Mouse (Mus musculus) MEL (cell line): ENCODE measurements around the gene Naa50. TPM values are rescaled to one million over a fixed set of nuclear protein-coding genes. Genes with fewer than 3 reads are reported as not detected.

Source experiments
- DNase-seq: peaks from one replicate; pipeline ENCODE4 v3.0.0; 2011; ENCODE audit warnings: low read depth, low spot score
- H3K27ac ChIP-seq: 2 replicates; pipeline ENCODE4 v1.5.1; 2012; ENCODE audit warnings: low read depth, mild to moderate bottlenecking, control low read depth, low read length, moderate library complexity; ENCODE audit not compliant: control insufficient read depth
- H3K27me3 ChIP-seq, 2 experiments: fragments of 150-350 bp in 1 of 2; sonication (generic) in 1 of 2; 2 replicates each; pipeline ENCODE4 v1.6.1; 2012; ENCODE audit warnings: low read length in 2 of 2, mild to moderate bottlenecking in 2 of 2, improper control_type of control experiment in 1 of 2, moderate library complexity in 1 of 2; ENCODE audit not compliant: insufficient read depth in 2 of 2, control insufficient read depth in 1 of 2
- H3K36me3 ChIP-seq, 2 experiments: 2 replicates each; pipeline ENCODE4 v1.6.1; 2012 to 2014; ENCODE audit warnings: low read length in 2 of 2, improper control_type of control experiment in 1 of 2, inconsistent platforms in 1 of 2, mild to moderate bottlenecking in 1 of 2; ENCODE audit not compliant: insufficient read depth in 2 of 2, control insufficient read depth in 1 of 2
- H3K4me1 ChIP-seq, 2 experiments: fragments of 150-350 bp in 1 of 2; sonication (generic) in 1 of 2; 2 replicates each; pipeline ENCODE4 v1.6.1; 2012; ENCODE audit warnings: low read length in 2 of 2, improper control_type of control experiment in 1 of 2, mild to moderate bottlenecking in 1 of 2; ENCODE audit not compliant: insufficient read depth in 2 of 2, control insufficient read depth in 1 of 2
- H3K4me3 ChIP-seq, 2 experiments: fragments of 150-350 bp in 1 of 2; sonication (generic) in 1 of 2; 2 replicates each; pipeline ENCODE4 v1.5.1; 2012; ENCODE audit warnings: low read depth in 2 of 2, low read length in 2 of 2, mild to moderate bottlenecking in 2 of 2, moderate library complexity in 2 of 2, control low read depth in 1 of 2, improper control_type of control experiment in 1 of 2; ENCODE audit not compliant: control insufficient read depth in 1 of 2, insufficient read depth in 1 of 2
- H3K79me2 ChIP-seq: 2 replicates; pipeline ENCODE4 v1.6.1; 2012; ENCODE audit warnings: mild to moderate bottlenecking, low read length, moderate library complexity; ENCODE audit not compliant: control insufficient read depth, poor library complexity, insufficient read depth
- H3K9ac ChIP-seq: 2 replicates; pipeline ENCODE4 v1.6.1; 2012; ENCODE audit warnings: low read depth, mild to moderate bottlenecking, control low read depth, low read length, moderate library complexity; ENCODE audit not compliant: control insufficient read depth, poor library complexity, severe bottlenecking
- H3K9me3 ChIP-seq: fragments of 150-350 bp; sonication (generic); replicated peaks from 2 replicates; pipeline ENCODE4 v1.6.1; 2012; ENCODE audit warnings: mild to moderate bottlenecking, low read length, improper control_type of control experiment, moderate library complexity; ENCODE audit not compliant: insufficient read depth
- CHD1 ChIP-seq: IDR thresholded peaks from 2 replicates; pipeline ENCODE4 v1.6.1; 2012; ENCODE audit warnings: low read depth, mild to moderate bottlenecking, inconsistent platforms, low read length, improper control_type of control experiment
- CTCF ChIP-seq, 3 experiments: IDR thresholded peaks in 2 of 3; conservative IDR thresholded peaks in 1 of 3; 2 replicates each; pipeline ENCODE4 v1.5.1; 2011 to 2012; ENCODE audit warnings: low read length in 3 of 3, low read depth in 2 of 3, mild to moderate bottlenecking in 2 of 3, improper control_type of control experiment in 1 of 3, inconsistent platforms in 1 of 3, mixed read lengths in 1 of 3, moderate library complexity in 1 of 3; ENCODE audit not compliant: control insufficient read depth in 1 of 3, insufficient read depth in 1 of 3, poor library complexity in 1 of 3, severe bottlenecking in 1 of 3
- ELF1 ChIP-seq: IDR thresholded peaks from 2 replicates; pipeline ENCODE4 v1.6.1; 2014; ENCODE audit warnings: low read depth, mild to moderate bottlenecking, inconsistent platforms, low read length, improper control_type of control experiment, moderate library complexity
- EP300 ChIP-seq, 2 experiments: IDR thresholded peaks; 2 replicates each; pipeline ENCODE4 v1.6.1; 2011; ENCODE audit warnings: improper control_type of control experiment in 2 of 2, low read length in 2 of 2, low read depth in 1 of 2, mild to moderate bottlenecking in 1 of 2
- ETS1 ChIP-seq: IDR thresholded peaks from 2 replicates; pipeline ENCODE4 v1.6.1; 2012; ENCODE audit warnings: low read depth, mild to moderate bottlenecking, inconsistent platforms, low read length, improper control_type of control experiment, moderate library complexity
- GATA1 ChIP-seq: IDR thresholded peaks from 2 replicates; pipeline ENCODE4 v1.6.1; 2011; ENCODE audit warnings: low read depth, low read length, improper control_type of control experiment
- KAT2A ChIP-seq: conservative IDR thresholded peaks from 2 replicates; pipeline ENCODE4 v1.6.1; 2012; ENCODE audit warnings: low read depth, low read length, improper control_type of control experiment, inconsistent platforms
- MAFK ChIP-seq: IDR thresholded peaks from 2 replicates; pipeline ENCODE4 v1.6.1; 2011; ENCODE audit warnings: low read depth, mild to moderate bottlenecking, low read length, improper control_type of control experiment, borderline replicate concordance
- MAZ ChIP-seq: IDR thresholded peaks from 2 replicates; pipeline ENCODE4 v1.6.1; 2012; ENCODE audit warnings: low read depth, mild to moderate bottlenecking, inconsistent platforms, low read length, improper control_type of control experiment
- MXI1 ChIP-seq: IDR thresholded peaks from 2 replicates; pipeline ENCODE4 v1.6.1; 2011; ENCODE audit warnings: mild to moderate bottlenecking, low read depth, low read length, improper control_type of control experiment
- MYC ChIP-seq: IDR thresholded peaks from 2 replicates; pipeline ENCODE4 v1.6.1; 2011; ENCODE audit warnings: low read depth, mild to moderate bottlenecking, low read length, improper control_type of control experiment, moderate library complexity
- POLR2AphosphoS2 ChIP-seq: IDR thresholded peaks from 2 replicates; pipeline ENCODE4 v1.6.1; 2011; ENCODE audit warnings: low read length, improper control_type of control experiment
- RAD21 ChIP-seq: IDR thresholded peaks from 2 replicates; pipeline ENCODE4 v1.6.1; 2011; ENCODE audit warnings: mild to moderate bottlenecking, low read depth, low read length, improper control_type of control experiment
- RCOR1 ChIP-seq: IDR thresholded peaks from 2 replicates; pipeline ENCODE4 v1.6.1; 2012; ENCODE audit warnings: low read depth, mild to moderate bottlenecking, inconsistent platforms, low read length, improper control_type of control experiment
- SIN3A ChIP-seq: IDR thresholded peaks from 2 replicates; pipeline ENCODE4 v1.6.1; 2012; ENCODE audit warnings: low read length, improper control_type of control experiment, inconsistent platforms
- TAL1 ChIP-seq: IDR thresholded peaks from 2 replicates; pipeline ENCODE4 v1.6.1; 2012; ENCODE audit warnings: mild to moderate bottlenecking, inconsistent platforms, low read length, moderate library complexity, mixed read lengths
- TBP ChIP-seq: IDR thresholded peaks from 2 replicates; pipeline ENCODE4 v1.8.0; 2011; ENCODE audit warnings: low read depth, low read length, improper control_type of control experiment
- TCF12 ChIP-seq: IDR thresholded peaks from 2 replicates; pipeline ENCODE4 v1.6.1; 2014; ENCODE audit warnings: low read depth, mild to moderate bottlenecking, inconsistent platforms, low read length, improper control_type of control experiment, moderate library complexity
- USF1 ChIP-seq: IDR thresholded peaks from 2 replicates; pipeline ENCODE4 v1.6.1; 2014; ENCODE audit warnings: low read depth, mild to moderate bottlenecking, inconsistent platforms, low read length, improper control_type of control experiment, moderate library complexity
- ZC3H11A ChIP-seq: IDR thresholded peaks from 2 replicates; pipeline ENCODE4 v1.6.1; 2012; ENCODE audit warnings: low read depth, mild to moderate bottlenecking, inconsistent platforms, low read length, improper control_type of control experiment
- ZKSCAN1 ChIP-seq: IDR thresholded peaks from 2 replicates; pipeline ENCODE4 v1.6.1; 2012; ENCODE audit warnings: low read depth, mild to moderate bottlenecking, inconsistent platforms, low read length, improper control_type of control experiment, moderate library complexity
- ZNF384 ChIP-seq: IDR thresholded peaks from 2 replicates; pipeline ENCODE4 v1.6.1; 2012; ENCODE audit warnings: low read depth, mild to moderate bottlenecking, inconsistent platforms, low read length, improper control_type of control experiment
- polyA plus RNA-seq, 2 experiments: library from polyadenylated mRNA; stranded (reverse) in 1 of 2; unstranded in 1 of 2; fragments of >175 nt in 1 of 2; fragments of >200 nt in 1 of 2; gene quantifications; 2 replicates each; pipeline versions ENCODE4 v1.2.1 to v1.2.4; 2012; ENCODE audit warnings: low replicate concordance in 2 of 2, low read depth in 1 of 2; ENCODE audit not compliant: insufficient read length in 2 of 2, insufficient read depth in 1 of 2, missing spikeins in 1 of 2
- total RNA-seq: library from RNA; depleted of rRNA; stranded (reverse); fragments of 300-350 nt; gene quantifications from 2 replicates; pipeline ENCODE4 v1.2.3, GENCODE M21; 2012

Naa50 gene
- total and polyA plus RNA-seq, 3 experiments, result 52.1 to 204 (median 90.4) TPM

DNA sequence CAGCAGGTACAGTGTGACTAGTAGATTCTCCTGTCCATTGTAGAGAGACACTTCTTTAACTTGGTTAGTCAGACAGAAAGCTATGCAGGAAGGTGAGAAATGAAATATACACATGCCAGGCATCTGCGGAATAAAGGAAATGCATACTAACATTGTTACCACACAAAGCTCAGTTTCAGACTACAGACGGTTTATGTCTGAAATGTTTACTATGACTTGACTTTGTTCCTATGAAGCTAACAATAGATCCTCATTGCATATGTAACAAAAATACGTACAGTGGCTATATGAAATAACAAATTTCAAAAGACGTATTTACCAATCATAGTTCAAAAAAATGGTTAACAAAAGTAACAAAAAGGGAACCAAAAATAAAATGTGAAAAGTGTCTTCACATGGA lies 47.5 kb downstream of the Naa50 start:
- Histone ChIP-seq H3K27ac (no peak overlapping the region), H3K36me3 (peaks cover 0 to 2% of the 10 kb centered on the region in 2 experiments; a peak in 1 of 4 replicates), H3K4me1 (no peaks in the 10 kb centered on the region), H3K9ac (no peak overlapping the region), H3K4me3 (no peak overlapping the region), H3K27me3 (no peaks in the 10 kb centered on the region), H3K79me2 (peaks cover 1% of the 10 kb centered on the region; the same call in 1 of the 2 replicates), H3K9me3 (no peaks in the 10 kb centered on the region; the same call in 1 of the 2 replicates)
- DNase-seq, result no peak
- no peak for TF ChIP-seq GATA1
- TF ChIP-seq ZKSCAN1, result no peak
- no peak for TF ChIP-seq MYC
- no peak for TF ChIP-seq ETS1
- no peak for TF ChIP-seq MAFK
- no peak for TF ChIP-seq ZC3H11A
- no peak for TF ChIP-seq POLR2AphosphoS2
- TF ChIP-seq KAT2A, result no peak

DNA sequence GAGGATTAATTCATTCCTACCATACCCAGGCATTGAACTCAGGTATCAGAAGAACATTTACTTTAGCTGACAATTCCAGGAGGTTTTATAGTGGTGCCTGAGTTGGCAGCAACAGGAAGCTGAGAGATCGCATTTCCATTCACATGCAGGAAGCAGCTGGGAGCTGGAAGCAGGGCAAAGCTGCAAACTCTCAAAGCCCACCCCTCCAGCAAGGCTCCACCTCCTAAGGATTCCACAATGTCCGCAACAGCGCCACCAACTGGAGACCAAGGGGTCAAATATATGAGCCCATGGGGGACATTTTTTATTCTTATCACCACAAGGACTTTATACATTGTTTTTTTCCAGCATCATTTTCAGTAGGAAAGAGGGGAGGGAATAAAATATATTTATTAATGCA lies 49.1 kb downstream of the Naa50 start:
- Histone ChIP-seq H3K4me3 (no peak overlapping the region), H3K4me1 (no peaks in the 10 kb centered on the region)
- no peak for TF ChIP-seq CHD1
- peak in 2 of 3 experiments; percentile 16; a peak in 2 of 6 replicates for TF ChIP-seq CTCF (IDR thresholded peaks at IDR 0.05 in 2 of 3, conservative IDR thresholded peaks at IDR 0.05 in 1 of 3; ENCODE audit: control insufficient read depth in 1 of 3, insufficient read depth in 1 of 3, low read depth in 2 of 3, low read length in 3 of 3, poor library complexity in 1 of 3, severe bottlenecking in 1 of 3)

DNA sequence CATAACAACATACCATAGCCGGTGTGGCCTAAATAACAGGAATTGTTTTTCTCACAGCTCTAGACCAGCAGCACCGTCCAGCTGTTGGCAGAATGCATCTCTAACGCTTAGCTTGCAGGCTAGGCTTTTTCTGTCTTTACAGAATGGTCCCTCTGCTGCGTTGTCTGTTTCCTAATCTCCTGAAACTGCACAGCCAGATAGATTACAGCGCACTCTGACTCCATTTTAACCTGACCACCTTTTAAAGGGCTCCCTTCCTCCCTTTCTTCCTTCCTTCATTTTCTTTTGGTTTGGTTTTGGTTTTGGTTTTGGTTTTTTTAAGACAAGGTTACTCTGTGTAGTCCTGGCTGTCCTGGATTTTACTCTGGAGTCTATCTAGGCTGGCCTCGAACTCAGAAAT lies 50.4 kb downstream of the Naa50 start:
- H3K27ac ChIP-seq, result no peak overlapping the region
- H3K9me3 ChIP-seq, result no peaks in the 10 kb centered on the region; the same call in 1 of the 2 replicates
- no peaks in the 10 kb centered on the region for H3K27me3 ChIP-seq
- no peak overlapping the region for H3K4me3 ChIP-seq
- no peak overlapping the region for H3K9ac ChIP-seq
- H3K4me1 ChIP-seq, result no peaks in the 10 kb centered on the region
- DNase-seq, result no peak
- no peaks in the 10 kb centered on the region for H3K79me2 ChIP-seq
- peaks cover 0 to 2% of the 10 kb centered on the region in 2 experiments; a peak in 1 of 4 replicates for H3K36me3 ChIP-seq
- TF ChIP-seq MAZ (no peak), CTCF (IDR thresholded peaks at IDR 0.05 in 2 of 3, conservative IDR thresholded peaks at IDR 0.05 in 1 of 3; ENCODE audit: control insufficient read depth in 1 of 3, insufficient read depth in 1 of 3, low read depth in 2 of 3, low read length in 3 of 3, poor library complexity in 1 of 3, severe bottlenecking in 1 of 3) (no peak), ELF1 (no peak), RAD21 (no peak), USF1 (no peak), ZKSCAN1 (no peak), MXI1 (no peak), ZNF384 (no peak), RCOR1 (no peak), TAL1 (no peak), EP300 (IDR thresholded peaks at IDR 0.05; ENCODE audit: low read depth in 1 of 2, low read length in 2 of 2) (no peak), SIN3A (no peak), TCF12 (no peak), ZC3H11A (no peak), TBP (no peak), ETS1 (no peak)
- TF ChIP-seq, all 39 proteins: peak for 0

More for the DNA sequence above, 49.1 kb downstream of the Naa50 start:
- Histone ChIP-seq H3K27me3 (no peaks in the 10 kb centered on the region), H3K27ac (no peak overlapping the region), H3K79me2 (peaks cover 1% of the 10 kb centered on the region; the same call in 1 of the 2 replicates), H3K36me3 (peaks cover 0 to 2% of the 10 kb centered on the region in 2 experiments; a peak in 1 of 4 replicates), H3K9ac (no peak overlapping the region), H3K9me3 (no peaks in the 10 kb centered on the region; the same call in 1 of the 2 replicates)
- no peak for DNase-seq
